Mouse (Mus musculus) gastrocnemius, postnatal 4 days (tissue): Measurements from ENCODE around the gene Gm3336. TPM values are rescaled to one million over a fixed set of nuclear protein-coding genes. Genes with fewer than 3 reads are reported as not detected.

Experiments
- DNase-seq, 2 experiments: peaks; one replicate each; pipeline ENCODE4 v3.0.0; 2021 to 2022; ENCODE audit warnings: low spot score in 2 of 2, mixed read lengths in 2 of 2
- total RNA-seq, 2 experiments: library from RNA; stranded (reverse); gene quantifications; 2 replicates each; pipeline ENCODE4 v1.2.3; 2021

The Gm3336 gene
- total RNA-seq, 2 experiments from 2014 or later: not detected

DNA sequence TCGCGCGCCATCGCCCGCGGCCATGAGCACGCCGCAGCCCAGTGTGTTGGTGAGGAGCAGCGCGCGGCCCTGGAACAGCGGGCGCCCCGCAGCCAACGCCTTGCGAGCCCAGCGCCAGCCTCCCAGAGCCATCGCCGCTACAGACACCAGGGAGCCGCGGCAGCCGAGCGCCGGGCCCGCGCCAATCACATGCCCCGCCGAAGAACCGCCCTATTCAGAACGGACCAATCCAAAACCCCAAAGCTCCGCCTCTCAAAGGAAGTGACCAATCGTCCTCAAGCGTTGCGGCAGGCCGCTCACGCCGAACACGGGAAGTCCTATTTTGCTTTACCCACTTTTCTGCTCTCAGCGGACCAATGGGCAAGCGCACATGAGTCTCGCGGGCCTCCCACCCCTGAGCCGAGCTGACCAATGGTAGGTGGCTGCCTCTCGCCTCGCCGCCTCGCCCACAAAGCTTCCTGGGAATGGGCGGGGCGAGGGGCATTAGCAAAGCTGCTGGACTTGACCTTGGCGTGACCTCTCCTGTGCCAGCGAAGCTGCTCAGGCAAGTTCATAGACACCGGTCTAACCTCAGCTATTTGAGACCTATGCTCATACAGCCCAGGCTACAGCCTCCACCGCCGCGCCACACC, 42.5 kb downstream of the Gm3336 start, which contains the start of gene Mpv17l2:
Mpv17l2 (minus strand) TSS at position 172 of the 632 bp plus-strand sequence.
- peak; percentile 81 to 91 for DNase-seq

GRCm38 (mm10) chr8:70762118-70762517, 43.8 kb downstream of the Gm3336 start:
- no peak for DNase-seq

DNA sequence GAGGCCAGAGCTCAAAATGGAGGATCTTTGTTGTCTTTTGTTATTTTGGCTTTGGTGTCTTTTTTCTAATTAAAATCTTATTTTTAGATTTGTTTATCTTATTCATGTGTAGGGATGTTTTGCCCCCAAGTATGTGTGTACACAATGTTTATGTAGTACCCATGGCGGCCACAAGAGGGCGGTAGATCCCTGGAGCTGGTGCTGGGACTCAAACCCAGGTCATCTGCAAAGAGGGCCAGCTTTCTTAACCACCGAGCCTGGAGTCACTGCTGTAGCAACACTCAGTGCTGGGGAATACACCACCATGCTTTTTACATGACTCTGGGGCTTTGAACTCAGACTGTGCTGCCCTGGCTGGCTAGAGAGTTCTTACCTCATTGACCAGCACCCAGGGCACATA, 45.0 kb downstream of the Gm3336 start:
- DNase-seq: no peak

- no peak for DNase-seq
Measured at GRCm38 (mm10) chr8:70764026-70764425, 45.7 kb downstream of the Gm3336 start.

- DNase-seq: no peak
Measured at GRCm38 (mm10) chr8:70764676-70765075, 46.3 kb downstream of the Gm3336 start.

- no peak for DNase-seq
Measured at GRCm38 (mm10) chr8:70765329-70765728, 47.0 kb downstream of the Gm3336 start.

DNA sequence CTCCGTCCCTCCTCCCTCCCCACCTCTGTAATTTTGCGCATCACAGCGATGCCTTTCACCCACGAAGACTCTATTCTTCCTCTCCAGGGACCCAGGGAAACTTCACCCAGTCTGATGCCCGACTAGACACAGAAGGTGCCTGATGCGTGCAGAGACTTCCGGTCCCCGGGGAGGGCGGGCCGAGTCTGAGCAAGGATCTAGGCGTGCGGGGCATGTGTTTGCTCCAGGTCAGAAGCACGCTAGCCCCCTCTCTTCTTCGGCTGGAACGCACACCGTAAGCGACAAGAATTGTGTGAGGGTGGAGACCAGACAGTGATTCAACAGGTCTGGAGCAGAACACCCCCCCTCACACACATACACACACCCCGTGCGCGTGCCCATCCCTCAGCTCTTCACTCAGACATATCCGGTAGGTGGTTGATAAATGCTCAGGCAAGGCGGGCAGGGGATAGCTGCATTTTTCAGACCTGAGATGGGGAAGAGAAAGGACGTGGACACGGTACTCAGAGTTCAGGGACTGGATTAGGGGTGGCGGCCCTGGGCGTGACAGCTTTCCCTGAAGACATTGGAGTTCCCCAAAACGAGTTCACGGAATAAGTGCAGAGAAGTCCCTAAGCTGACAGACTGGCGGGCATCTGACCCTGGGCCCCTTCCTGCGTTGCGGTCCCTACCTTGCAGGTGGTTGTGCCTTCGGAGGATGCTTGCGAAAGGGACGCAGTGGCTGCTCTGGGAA, 47.7 kb downstream of the Gm3336 start:
- peak in 1 of 2 experiments; percentile 49 for DNase-seq

- DNase-seq: peak in 1 of 2 experiments; percentile 72
Measured at GRCm38 (mm10) chr8:70766571-70767440, 48.5 kb downstream of the Gm3336 start.

DNA sequence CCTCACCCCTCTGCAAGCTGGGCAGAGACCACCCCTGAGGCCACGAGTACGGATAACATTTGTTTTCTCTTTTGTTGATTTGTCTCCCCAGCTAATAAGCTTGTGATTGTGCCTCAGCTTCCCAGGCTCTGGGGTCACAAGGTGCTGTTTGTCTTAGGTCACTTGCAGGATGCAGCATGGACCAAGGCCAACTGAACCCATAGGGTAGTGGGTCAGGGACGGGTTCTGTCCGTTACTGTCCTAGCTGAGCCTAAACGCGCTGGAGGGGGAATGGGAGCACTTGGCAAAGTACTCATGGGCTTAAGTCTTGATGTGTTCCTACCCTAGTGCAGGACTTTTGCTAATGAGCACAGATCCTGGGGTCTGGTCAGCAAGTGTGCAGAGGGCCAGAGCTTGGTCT, 49.2 kb downstream of the Gm3336 start:
- no peak for DNase-seq

- no peak for DNase-seq
Measured at GRCm38 (mm10) chr8:70768231-70768776, 50.0 kb downstream of the Gm3336 start.

GRCm38 (mm10) chr8:70768956-70769355, 50.6 kb downstream of the Gm3336 start:
- DNase-seq: peak in 1 of 2 experiments; percentile 36

- peak; percentile 96 to 97 for DNase-seq
Measured at GRCm38 (mm10) chr8:70769359-70769758, 51.0 kb downstream of the Gm3336 start.

DNA sequence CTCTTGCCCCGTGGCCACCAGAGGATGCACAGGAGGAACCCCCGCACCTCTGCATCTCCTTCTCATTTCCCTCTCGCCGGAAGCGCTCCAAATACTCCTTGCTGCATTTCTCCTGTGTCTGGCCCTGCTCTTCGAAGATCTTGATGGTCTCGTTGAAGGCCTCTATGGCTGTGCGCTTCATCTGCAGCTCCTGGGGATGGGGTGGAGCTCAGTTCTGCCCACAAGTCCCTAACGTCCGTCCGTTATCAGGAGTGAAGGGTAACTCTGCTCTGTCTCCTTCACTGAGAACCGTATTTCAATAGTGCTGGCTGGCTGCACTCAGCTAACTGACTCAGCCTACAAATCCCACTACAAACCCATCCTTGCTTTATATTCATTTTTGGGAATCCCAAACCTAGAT, 51.5 kb downstream of the Gm3336 start:
- DNase-seq: no peak

DNA sequence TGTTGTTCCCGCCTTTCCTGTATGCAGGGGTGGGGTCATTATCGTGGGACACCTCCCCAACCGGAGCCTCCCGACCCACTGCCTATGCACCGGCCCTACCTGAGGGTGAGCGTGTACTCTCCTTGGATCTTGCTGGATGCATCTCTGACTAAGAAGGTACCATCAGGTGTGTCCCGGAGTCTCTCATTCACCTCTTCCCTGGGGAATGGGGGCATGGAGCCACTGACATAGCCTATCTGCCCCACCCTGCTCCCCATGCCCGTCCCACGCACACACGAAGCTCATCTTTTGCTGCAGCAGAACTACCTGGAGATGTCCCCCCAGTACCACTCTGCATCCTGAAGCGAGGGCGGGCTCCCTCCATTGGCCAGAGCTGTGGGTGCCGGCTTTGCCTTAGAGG, 52.4 kb downstream of the Gm3336 start:
- no peak for DNase-seq

DNA sequence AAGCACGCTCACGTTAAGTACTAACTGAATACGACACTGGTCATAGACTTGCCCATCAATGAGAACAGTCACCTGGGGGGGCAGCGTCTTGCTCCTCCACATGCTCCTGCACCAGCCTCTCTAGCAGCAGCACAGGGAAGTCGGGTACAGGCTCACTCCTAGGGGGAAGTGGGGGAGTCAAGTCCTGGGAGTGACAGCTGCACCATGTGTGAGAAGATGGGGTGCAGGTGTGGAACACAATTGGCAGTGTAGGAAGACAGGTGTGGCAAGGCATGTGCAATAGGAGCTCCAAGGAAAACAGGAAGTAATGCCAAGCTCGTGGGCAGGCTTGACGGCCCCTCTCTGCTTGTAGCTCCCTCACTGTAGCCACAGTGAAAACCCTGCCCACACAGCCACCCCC, 52.9 kb downstream of the Gm3336 start:
- DNase-seq: no peak

DNA sequence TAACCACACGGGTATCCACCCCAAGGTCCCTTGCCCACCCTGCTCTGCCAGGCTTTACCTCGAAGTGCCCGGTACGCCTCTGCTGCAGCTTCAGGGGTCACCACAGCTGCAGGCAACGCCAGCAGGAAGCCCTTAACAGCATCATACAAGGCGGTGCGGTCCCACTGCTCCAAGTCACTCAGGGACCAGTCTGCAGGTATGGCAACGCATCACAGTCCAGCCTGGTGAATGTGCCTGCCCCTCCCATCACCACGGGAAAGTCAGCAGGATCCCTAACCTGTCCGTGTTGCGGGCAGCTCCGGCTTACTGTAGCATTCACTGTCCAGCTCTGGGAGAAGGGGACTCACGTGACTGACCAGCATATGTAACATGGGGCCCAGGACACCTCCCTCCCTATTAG, 53.7 kb downstream of the Gm3336 start:
- DNase-seq: peak in 1 of 2 experiments; percentile 16

Other genes with a start within 250 kb of the Gm3336 start
- 1 to 10 TPM; 8.1 to 10.0 TPM for gene Klhl26, start 241.6 kb upstream of the Gm3336 start, total RNA-seq
- gene Tmem59l, start 231.2 kb upstream of the Gm3336 start, total RNA-seq: not detected
- gene Crlf1, start 225.4 kb upstream of the Gm3336 start, total RNA-seq: 1 to 10 TPM; 3.7 to 4.7 TPM
- 100 to 1,000 TPM; 118 to 119 TPM for gene Rex1bd, start 211.8 kb upstream of the Gm3336 start, total RNA-seq
- 1,000 to 10,000 TPM; 1,604 to 1,674 TPM for gene Uba52, start 207.7 kb upstream of the Gm3336 start, total RNA-seq
- gene Fkbp8, start 190.8 kb upstream of the Gm3336 start, total RNA-seq: 100 to 1,000 TPM; 162 to 184 TPM
- 10 to 100 TPM; 57.6 to 60.7 TPM for gene Kxd1, start 190.6 kb upstream of the Gm3336 start, total RNA-seq
- gene Ell, start 179.1 kb upstream of the Gm3336 start, total RNA-seq: 10 to 100 TPM; 16.1 to 18.2 TPM
- 10 to 100 TPM; 22.8 to 31.3 TPM for gene Isyna1, start 124.2 kb upstream of the Gm3336 start, total RNA-seq
- gene Ssbp4, start 109.7 kb upstream of the Gm3336 start, total RNA-seq: 10 to 100 TPM; 49.6 to 60.7 TPM
- gene Lrrc25, start 102.4 kb upstream of the Gm3336 start, total RNA-seq: 1 to 10 TPM; 2.5 to 3.2 TPM
- gene Gdf15, start 86.1 kb upstream of the Gm3336 start, total RNA-seq: under 1 TPM; 0.32 to 0.39 TPM
- 10 to 100 TPM; 41.4 to 47.0 TPM for gene Pgpep1, start 58.2 kb upstream of the Gm3336 start, total RNA-seq
- 10 to 100 TPM; 70.1 to 84.7 TPM for gene Lsm4, start 45.3 kb upstream of the Gm3336 start, total RNA-seq
- 100 to 1,000 TPM; 201 to 228 TPM for gene Jund, start 19.6 kb upstream of the Gm3336 start, total RNA-seq
- gene Iqcn, start 15.1 kb upstream of the Gm3336 start, total RNA-seq: not detected
- gene Pde4c, start 5.2 kb downstream of the Gm3336 start, total RNA-seq: 1 to 10 TPM; 1.4 to 1.5 TPM
- 10 to 100 TPM; 41.0 to 44.4 TPM for gene Rab3a, start 36.1 kb downstream of the Gm3336 start, total RNA-seq
- 10 to 100 TPM; 27.0 to 27.4 TPM for gene Mpv17l2, start 42.4 kb downstream of the Gm3336 start, total RNA-seq
- gene Pik3r2, start 58.2 kb downstream of the Gm3336 start, total RNA-seq: 10 to 100 TPM; 65.2 to 73.0 TPM
- gene Mast3, start 86.5 kb downstream of the Gm3336 start, total RNA-seq: 10 to 100 TPM; 12.3 to 14.6 TPM
- not detected for gene Il12rb1, start 89.9 kb downstream of the Gm3336 start, total RNA-seq
- gene Arrdc2, start 121.2 kb downstream of the Gm3336 start, total RNA-seq: 1 to 10 TPM; 3.9 to 7.0 TPM
- gene Kcnn1, start 144.7 kb downstream of the Gm3336 start, total RNA-seq: 1 to 10 TPM; 1.7 to 1.8 TPM
- 10 to 100 TPM; 37.5 to 40.1 TPM for gene Ccdc124, start 155.4 kb downstream of the Gm3336 start, total RNA-seq
- not detected for gene Slc5a5, start 174.2 kb downstream of the Gm3336 start, total RNA-seq
- 1,000 to 10,000 TPM; 1,846 to 1,982 TPM for gene Rpl18a, start 178.9 kb downstream of the Gm3336 start, total RNA-seq
- gene Map1s, start 187.4 kb downstream of the Gm3336 start, total RNA-seq: 10 to 100 TPM; 36.1 to 38.1 TPM